8 mouse cellular contexts compared by ENCODE assay signal in genomic region chr12:101957079-101957941, GRCm38 (mm10). TPM values are rescaled to one million over a fixed set of nuclear protein-coding genes. Genes with fewer than 3 reads are reported as not detected.
DNase-seq lines count a peak whose midpoint lies in the region; ATAC-seq and TF ChIP-seq lines count a peak whose summit lies in the region.

No protein-coding gene starts in this region.

- peak overlapping the region; percentile 96 for H3K4me3 ChIP-seq in left cerebral cortex, adult 2 months
- peak overlapping the region; percentile 95 for H3K4me3 ChIP-seq in heart, embryonic 13.5 days
- peak overlapping the region; percentile 94 for H3K4me3 ChIP-seq in lung, embryonic 15.5 days

- no peak for TF ChIP-seq CTCF in left cerebral cortex, adult 2 months (IDR thresholded peaks at IDR 0.05)

- 10% methylated on average over 26 of the region's 26 CpGs for WGBS in heart, embryonic 13.5 days
- 7% methylated on average over 26 of the region's 26 CpGs for WGBS in lung, embryonic 15.5 days

- peaks cover 14% of the 10 kb centered on the region for H3K4me1 ChIP-seq in heart, embryonic 13.5 days
- H3K4me1 ChIP-seq in lung, embryonic 15.5 days: peaks cover 17% of the 10 kb centered on the region

- intact Hi-C loops in left cerebral cortex, adult 2 months (cut with DNase I): loop anchor here (5.0 to 10.0 kb wide), 2 partner anchors 145 to 873 kb away; partner anchors contain the start of gene Ppp4r3a

- no peak for DNase-seq in left cerebral cortex, adult 2 months (ENCODE audit: extremely low spot score in 1 of 2, low spot score in 2 of 2)
- no peak for DNase-seq in left cerebral cortex, adult 9 months (ENCODE audit: low spot score in 2 of 2)
- peak; percentile 20 for DNase-seq in brain, adult 2 months (ENCODE audit: low read depth, low spot score)
- no peak for DNase-seq in urinary bladder, postnatal 25 days (ENCODE audit: low spot score)
- DNase-seq in layer of hippocampus, postnatal 25 days (ENCODE audit: extremely low spot score in 1 of 2, low spot score in 1 of 2): no peak

- H3K36me3 ChIP-seq in heart, embryonic 13.5 days: no peaks in the 10 kb centered on the region
- H3K36me3 ChIP-seq in lung, embryonic 15.5 days: no peaks in the 10 kb centered on the region

- no peaks in the 10 kb centered on the region for H3K27me3 ChIP-seq in heart, embryonic 13.5 days (replicated peaks)
- H3K27me3 ChIP-seq in lung, embryonic 15.5 days: no peaks in the 10 kb centered on the region

- ATAC-seq in heart, embryonic 13.5 days (ENCODE audit: extremely low read depth, insufficient number of reproducible peaks, low FRiP score, low TSS enrichment): peak; percentile 14; the same call in 1 of the 2 replicates
- ATAC-seq in lung, embryonic 15.5 days (ENCODE audit: borderline replicate concordance, extremely low read depth, low FRiP score, low TSS enrichment): peak; percentile 19; the same call in 1 of the 2 replicates
- no peak for ATAC-seq in activated CD4-positive, CD25-positive, alpha-beta regulatory T cell, adult 4 months

- H3K9me3 ChIP-seq in heart, embryonic 13.5 days: no peaks in the 10 kb centered on the region
- H3K9me3 ChIP-seq in lung, embryonic 15.5 days: no peaks in the 10 kb centered on the region

- peak overlapping the region; percentile 93 for H3K9ac ChIP-seq in heart, embryonic 13.5 days
- H3K9ac ChIP-seq in lung, embryonic 15.5 days: peak overlapping the region; percentile 93

- peak overlapping the region; percentile 92 for H3K27ac ChIP-seq in left cerebral cortex, adult 2 months
- peak overlapping the region; percentile 76 for H3K27ac ChIP-seq in heart, embryonic 13.5 days (replicated peaks)
- peak overlapping the region; percentile 75 for H3K27ac ChIP-seq in lung, embryonic 15.5 days

- peak overlapping the region; percentile 84 for H3K4me2 ChIP-seq in heart, embryonic 13.5 days
- peak overlapping the region; percentile 68 for H3K4me2 ChIP-seq in lung, embryonic 15.5 days

RNA-seq across cellular contexts. Expression of gene Atxn3, which starts 0.7 kb away (rescaled TPM):
- 10 to 100 TPM; 21.9 to 22.1 TPM for total RNA-seq in left cerebral cortex, adult 2 months (2021)
- 7.3 and 7.9 TPM in 2 replicates for polyA plus RNA-seq in heart, embryonic 13.5 days (2015; fragmentation: Nextera tagmentation; extraction: Ambion mirVana)
- 12.7 and 13.5 TPM in 2 replicates for polyA plus RNA-seq in lung, embryonic 15.5 days (2015; fragmentation: Nextera tagmentation; extraction: Ambion mirVana)
- 10 to 100 TPM; 22.3 to 23.4 TPM for polyA plus RNA-seq in activated CD4-positive, CD25-positive, alpha-beta regulatory T cell, adult 4 months (2017; shearing (Covaris generic))
- total RNA-seq in layer of hippocampus, postnatal 25 days (2021): 10 to 100 TPM; 19.3 to 20.4 TPM

RNA-seq across cellular contexts. Expression of gene Cpsf2, which starts 18.5 kb away (rescaled TPM):
- 10 to 100 TPM; 24.6 to 27.6 TPM for total RNA-seq in left cerebral cortex, adult 2 months (2021)
- 19.4 and 22.0 TPM in 2 replicates for polyA plus RNA-seq in heart, embryonic 13.5 days (2015; fragmentation: Nextera tagmentation; extraction: Ambion mirVana)
- polyA plus RNA-seq in lung, embryonic 15.5 days (2015; fragmentation: Nextera tagmentation; extraction: Ambion mirVana): 27.7 and 28.0 TPM in 2 replicates
- polyA plus RNA-seq in activated CD4-positive, CD25-positive, alpha-beta regulatory T cell, adult 4 months (2017; shearing (Covaris generic)): 10 to 100 TPM; 17.0 to 21.1 TPM
- 10 to 100 TPM; 28.4 to 30.0 TPM for total RNA-seq in layer of hippocampus, postnatal 25 days (2021)

RNA-seq across cellular contexts. Expression of gene Trip11, which starts 44.2 kb away (rescaled TPM):
- total RNA-seq in left cerebral cortex, adult 2 months (2021): 10 to 100 TPM; 30.7 to 30.8 TPM
- polyA plus RNA-seq in heart, embryonic 13.5 days (2015; fragmentation: Nextera tagmentation; extraction: Ambion mirVana): 19.1 and 19.5 TPM in 2 replicates
- polyA plus RNA-seq in lung, embryonic 15.5 days (2015; fragmentation: Nextera tagmentation; extraction: Ambion mirVana): 29.8 and 32.4 TPM in 2 replicates
- 10 to 100 TPM; 59.6 to 60.3 TPM for polyA plus RNA-seq in activated CD4-positive, CD25-positive, alpha-beta regulatory T cell, adult 4 months (2017; shearing (Covaris generic))
- 10 to 100 TPM; 26.1 to 28.6 TPM for total RNA-seq in layer of hippocampus, postnatal 25 days (2021)
